Mouse (Mus musculus) cortical plate, adult 2 months (tissue): Measurements from ENCODE around the gene Gramd1b. TPM values are rescaled to one million over a fixed set of nuclear protein-coding genes. Genes with fewer than 3 reads are reported as not detected.
"Not testable (repeated sequence)": the region's sequence is repeated elsewhere in the genome, so short reads cannot be mapped to it uniquely, and the experiment has no call there.

Experiments used
- H3K27ac ChIP-seq: fragments of 200-500 bp; 2 replicates; pipeline ENCODE4 v1.5.1; 2012; ENCODE audit warnings: low read length, control low read depth, inconsistent platforms; ENCODE audit not compliant: insufficient read depth
- H3K4me1 ChIP-seq: fragments of 200-500 bp; 2 replicates; pipeline ENCODE4 v1.6.1; 2011; ENCODE audit warnings: low read length; ENCODE audit not compliant: control insufficient read depth, insufficient read depth
- H3K4me3 ChIP-seq: fragments of 200-500 bp; 2 replicates; pipeline ENCODE4 v1.5.1; 2011; ENCODE audit warnings: mild to moderate bottlenecking, low read length, control low read depth; ENCODE audit not compliant: insufficient read depth
- CTCF ChIP-seq: fragments of 200-500 bp; IDR thresholded peaks from 2 replicates; pipeline ENCODE4 v1.5.1; 2011; ENCODE audit warnings: mild to moderate bottlenecking, control low read depth, low read length; ENCODE audit not compliant: insufficient read depth; ENCODE audit errors: extremely low read depth
- POLR2A ChIP-seq: fragments of 200-500 bp; IDR thresholded peaks from 2 replicates; pipeline ENCODE4 v1.6.1; 2011; ENCODE audit warnings: mild to moderate bottlenecking, low read length, control low read depth; ENCODE audit not compliant: insufficient read depth; ENCODE audit errors: extremely low read depth
- polyA plus RNA-seq: library from polyadenylated mRNA; depleted of rRNA; stranded (reverse); fragments of >200 nt; gene quantifications from 2 replicates; pipeline ENCODE4 v1.2.3, GENCODE M21; 2012

Gene Gramd1b
- polyA plus RNA-seq, 1 experiment, result 133 TPM

- TF ChIP-seq POLR2A, result no peak
- TF ChIP-seq CTCF, result no peak
- H3K27ac ChIP-seq, result no peak overlapping the region
- peaks cover 2% of the 10 kb centered on the region for H3K4me1 ChIP-seq
- H3K4me3 ChIP-seq, result no peak overlapping the region
These were observed 9.0 kb downstream of the Gramd1b start for GRCm38 (mm10) chr9:40522156-40522555.

DNA sequence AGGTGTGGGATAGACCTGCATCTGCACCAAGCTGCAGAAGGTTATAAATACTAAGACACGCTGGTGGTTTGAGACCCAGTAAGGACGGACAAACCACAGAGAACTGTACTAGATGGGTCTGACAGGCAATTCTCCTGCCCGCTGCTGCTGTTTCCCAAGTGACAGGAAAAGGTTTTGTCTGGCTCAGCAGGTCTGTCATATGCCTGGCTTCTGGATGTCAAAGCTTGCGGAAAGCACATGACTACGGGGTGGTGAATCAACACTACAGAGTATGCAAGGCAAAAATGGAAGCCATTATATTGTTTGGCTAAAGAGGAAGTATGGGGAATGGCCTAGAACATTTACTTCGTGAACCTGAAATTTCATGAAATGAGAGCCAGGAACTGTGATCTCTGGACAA lies 10.1 kb downstream of the Gramd1b start:
- Histone ChIP-seq H3K27ac (no peak overlapping the region), H3K4me1 (peaks cover 2% of the 10 kb centered on the region), H3K4me3 (no peak overlapping the region)
- TF ChIP-seq POLR2A (no peak), CTCF (no peak)

DNA sequence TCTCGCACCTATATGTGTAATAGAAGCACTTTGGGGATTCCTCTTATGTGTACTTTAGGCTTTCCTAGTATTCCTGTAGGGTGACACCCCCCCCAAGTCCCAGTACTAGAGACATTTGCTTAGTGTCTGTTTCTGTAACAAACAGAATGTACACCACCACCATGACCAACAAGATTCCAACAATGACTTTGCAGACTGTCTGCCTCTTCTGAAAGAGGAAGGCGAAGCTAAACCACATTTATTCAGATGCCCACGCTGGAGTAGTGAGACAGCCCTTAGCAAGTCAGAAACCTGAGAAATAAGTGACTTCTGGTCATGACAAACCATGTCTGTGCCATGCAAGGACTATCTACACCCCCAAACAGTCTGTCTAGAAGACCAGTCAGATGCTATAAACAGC lies 11.9 kb downstream of the Gramd1b start:
- Histone ChIP-seq H3K4me1 (peaks cover 2% of the 10 kb centered on the region), H3K27ac (no peak overlapping the region), H3K4me3 (no peak overlapping the region)
- TF ChIP-seq CTCF (no peak), POLR2A (no peak)

- H3K4me3 ChIP-seq, result no peak overlapping the region
- peaks cover 3% of the 10 kb centered on the region; the same call in 1 of the 2 replicates for H3K4me1 ChIP-seq
- TF ChIP-seq CTCF (no peak), POLR2A (no peak)
- H3K27ac ChIP-seq, result no peak overlapping the region
These were observed 19.2 kb downstream of the Gramd1b start for GRCm38 (mm10) chr9:40511970-40512369.

DNA sequence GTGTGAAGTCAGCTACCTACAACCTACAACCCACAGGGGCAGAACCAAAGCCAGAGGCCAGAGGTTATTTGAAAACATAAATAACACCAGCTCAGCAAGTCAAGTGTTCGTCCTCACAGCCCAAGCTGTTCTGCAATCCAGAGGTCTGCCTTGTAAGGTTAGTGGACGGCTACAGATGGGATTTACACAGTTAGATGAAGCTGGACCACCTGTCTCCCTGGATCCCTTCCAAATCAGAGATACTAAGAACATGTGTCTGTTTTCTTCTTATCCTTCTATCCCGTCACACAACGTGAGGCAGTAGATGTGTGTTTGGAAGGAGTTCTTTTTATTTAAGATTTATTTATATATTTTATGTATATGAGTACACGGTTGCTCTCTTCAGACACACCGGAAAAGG lies 21.7 kb downstream of the Gramd1b start:
- H3K27ac ChIP-seq, result no peak overlapping the region
- H3K4me3 ChIP-seq, result no peak overlapping the region
- peaks cover 6% of the 10 kb centered on the region for H3K4me1 ChIP-seq
- TF ChIP-seq POLR2A, result no peak
- no peak for TF ChIP-seq CTCF

- H3K4me1 ChIP-seq, result peaks cover 5% of the 10 kb centered on the region
- no peak overlapping the region for H3K4me3 ChIP-seq
- no peak overlapping the region for H3K27ac ChIP-seq
- no peak for TF ChIP-seq CTCF
- TF ChIP-seq POLR2A, result no peak
These were observed 24.6 kb downstream of the Gramd1b start for GRCm38 (mm10) chr9:40506576-40506975.

GRCm38 (mm10) chr9:40505471-40506312 lies 25.5 kb downstream of the Gramd1b start:
- H3K27ac ChIP-seq, result peak overlapping the region; percentile 90
- no peak for TF ChIP-seq CTCF
- no peak for TF ChIP-seq POLR2A
- no peak overlapping the region for H3K4me3 ChIP-seq
- peaks cover 4% of the 10 kb centered on the region for H3K4me1 ChIP-seq

GRCm38 (mm10) chr9:40504886-40505285 lies 26.3 kb downstream of the Gramd1b start:
- peaks cover 4% of the 10 kb centered on the region for H3K4me1 ChIP-seq
- H3K27ac ChIP-seq, result no peak overlapping the region
- no peak overlapping the region for H3K4me3 ChIP-seq
- TF ChIP-seq POLR2A, result no peak
- no peak for TF ChIP-seq CTCF

GRCm38 (mm10) chr9:40500691-40501090 lies 30.5 kb downstream of the Gramd1b start:
- TF ChIP-seq CTCF (no peak), POLR2A (no peak)
- no peak overlapping the region for H3K4me3 ChIP-seq
- peaks cover 2% of the 10 kb centered on the region for H3K4me1 ChIP-seq
- no peak overlapping the region for H3K27ac ChIP-seq

- H3K4me3 ChIP-seq, H3K4me1 ChIP-seq, H3K27ac ChIP-seq: not testable (repeated sequence)
These were observed 48.7 kb downstream of the Gramd1b start for GRCm38 (mm10) chr9:40482351-40483084.
